Mouse (Mus musculus) lung, postnatal 0 days (tissue): Measurements from ENCODE around the gene Slmap.

Source experiments
- CTCF ChIP-seq: IDR thresholded peaks from 2 replicates; pipeline ENCODE4 v1.5.1; 2016; ENCODE audit warnings: antibody characterized with exemption, mild to moderate bottlenecking
- EP300 ChIP-seq: IDR thresholded peaks from 2 replicates; pipeline ENCODE4 v1.6.1; 2016; ENCODE audit warnings: antibody characterized with exemption, mild to moderate bottlenecking, control low read depth

DNA sequence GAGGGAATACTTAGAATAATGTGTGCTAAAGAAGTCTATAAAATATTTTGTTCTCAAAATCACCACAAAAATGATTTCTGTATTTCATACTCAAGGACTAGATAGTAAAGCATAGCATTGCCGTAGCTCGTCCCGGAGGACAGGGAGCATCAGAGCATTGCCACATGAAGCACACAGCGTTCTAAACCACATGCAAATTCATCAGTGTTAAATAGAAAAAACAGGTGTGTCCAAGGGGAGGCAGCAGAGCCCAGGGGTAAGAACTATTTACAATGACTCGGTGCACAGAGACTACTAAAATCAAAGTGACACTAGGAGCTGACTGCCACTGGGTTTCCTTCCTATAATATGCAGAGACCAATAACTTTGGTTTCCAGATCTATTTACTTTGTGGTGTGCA, 57.0 kb downstream of the Slmap start:
- TF ChIP-seq CTCF: no peak
- no peak for TF ChIP-seq EP300
